Mouse (Mus musculus): ENCODE data around the gene Acy3. TPM values are rescaled to one million over a fixed set of nuclear protein-coding genes. Genes with fewer than 3 reads are reported as not detected.

Gene Acy3
- total and polyA plus RNA-seq, 3 experiments = 5.9 to 12.1 TPM; not detected in 1

GRCm38 (mm10) chr19:4018743-4019583 is 32.6 kb downstream of the Acy3 start (continued):
- TF ChIP-seq POLR2AphosphoS5 (IDR thresholded peaks at IDR 0.05; ENCODE audit: borderline replicate concordance, low read depth, low read length) = no peak
- no peak for TF ChIP-seq POLR2A (IDR thresholded peaks at IDR 0.05; ENCODE audit: control insufficient read depth in 1 of 2, insufficient read depth in 1 of 2, low read depth in 1 of 2, low read length in 2 of 2, poor library complexity in 1 of 2)
- TF ChIP-seq POLR2AphosphoS2 (IDR thresholded peaks at IDR 0.05; ENCODE audit: low read length) = no peak
- no peak for TF ChIP-seq ETS1 (IDR thresholded peaks at IDR 0.05; ENCODE audit: low read depth, low read length)
- no peak for TF ChIP-seq RCOR1 (IDR thresholded peaks at IDR 0.05; ENCODE audit: low read depth, low read length)
- peak; percentile 28; the same call in 1 of the 2 replicates for TF ChIP-seq MAX (IDR thresholded peaks at IDR 0.05; ENCODE audit: low read length)
- TF ChIP-seq GABPA (IDR thresholded peaks at IDR 0.05; ENCODE audit: low read depth, low read length) = no peak
- TF ChIP-seq ZKSCAN1 (IDR thresholded peaks at IDR 0.05; ENCODE audit: low read depth, low read length) = no peak
- TF ChIP-seq MXI1 (IDR thresholded peaks at IDR 0.05; ENCODE audit: low read depth, low read length) = peak; percentile 60
- TF ChIP-seq USF2 (IDR thresholded peaks at IDR 0.05; ENCODE audit: borderline replicate concordance in 1 of 2, insufficient read depth in 1 of 2, low read depth in 1 of 2, low read length in 2 of 2) = no peak
- TF ChIP-seq ZC3H11A (IDR thresholded peaks at IDR 0.05; ENCODE audit: low read depth, low read length) = peak; percentile 93
- no peak for TF ChIP-seq MAZ (IDR thresholded peaks at IDR 0.05; ENCODE audit: low read depth, low read length)
- no peak for TF ChIP-seq CHD2 (IDR thresholded peaks at IDR 0.05; ENCODE audit: low read length)
- TF ChIP-seq TBP (IDR thresholded peaks at IDR 0.05; ENCODE audit: low read depth, low read length) = 0 out of 2 replicates have a peak, but pooled peaks have one; percentile 29
- TF ChIP-seq HCFC1 (IDR thresholded peaks at IDR 0.05; ENCODE audit: low read depth, low read length) = peak; percentile 41; the same call in 1 of the 2 replicates
- TF ChIP-seq RAD21 (IDR thresholded peaks at IDR 0.05; ENCODE audit: low read depth, low read length) = peak; percentile 100
- no peak for TF ChIP-seq ZMIZ1 (IDR thresholded peaks at IDR 0.05; ENCODE audit: low read depth, low read length)
- peak; percentile 75 for TF ChIP-seq SIN3A (IDR thresholded peaks at IDR 0.05; ENCODE audit: low read length)
- no peak for TF ChIP-seq TAL1 (IDR thresholded peaks at IDR 0.05; ENCODE audit: low read length)
- TF ChIP-seq GATA1 (IDR thresholded peaks at IDR 0.05; ENCODE audit: low read depth, low read length) = no peak
- TF ChIP-seq BHLHE40 (IDR thresholded peaks at IDR 0.05; ENCODE audit: borderline replicate concordance, low read depth, low read length) = 0 out of 2 replicates have a peak, but pooled peaks have one; percentile 15
- TF ChIP-seq E2F4 (IDR thresholded peaks at IDR 0.05; ENCODE audit: borderline replicate concordance, low read depth, low read length) = no peak

- Histone ChIP-seq H3K9ac (ENCODE audit: control insufficient read depth, low read depth, low read length, poor library complexity, severe bottlenecking) (no peak overlapping the region), H3K79me2 (ENCODE audit: control insufficient read depth, insufficient read depth, low read length, poor library complexity) (no peaks in the 10 kb centered on the region), H3K27me3 (ENCODE audit: control insufficient read depth in 1 of 2, insufficient read depth in 2 of 2, low read length in 2 of 2) (no peaks in the 10 kb centered on the region), H3K4me3 (ENCODE audit: control insufficient read depth in 1 of 2, insufficient read depth in 1 of 2, low read depth in 2 of 2, low read length in 2 of 2) (no peak overlapping the region), H3K36me3 (ENCODE audit: control insufficient read depth in 1 of 2, insufficient read depth in 2 of 2, low read length in 2 of 2) (no peaks in the 10 kb centered on the region), H3K4me1 (ENCODE audit: control insufficient read depth in 1 of 2, insufficient read depth in 2 of 2, low read length in 2 of 2) (peaks cover 0 to 3% of the 10 kb centered on the region in 2 experiments; a peak in 2 of 4 replicates), H3K27ac (ENCODE audit: control insufficient read depth, low read depth, low read length) (no peak overlapping the region), H3K9me3 (replicated peaks; ENCODE audit: insufficient read depth, low read length) (no peaks in the 10 kb centered on the region)
- no peak for DNase-seq (ENCODE audit: low read depth, low spot score)
- no peak for TF ChIP-seq JUND (IDR thresholded peaks at IDR 0.05; ENCODE audit: low read depth, low read length)
- TF ChIP-seq TAL1 (IDR thresholded peaks at IDR 0.05; ENCODE audit: low read length) = no peak
- no peak for TF ChIP-seq BHLHE40 (IDR thresholded peaks at IDR 0.05; ENCODE audit: borderline replicate concordance, low read depth, low read length)
- no peak for TF ChIP-seq ETS1 (IDR thresholded peaks at IDR 0.05; ENCODE audit: low read depth, low read length)
- TF ChIP-seq MAX (IDR thresholded peaks at IDR 0.05; ENCODE audit: low read length) = no peak
- TF ChIP-seq GABPA (IDR thresholded peaks at IDR 0.05; ENCODE audit: low read depth, low read length) = no peak
- no peak for TF ChIP-seq HCFC1 (IDR thresholded peaks at IDR 0.05; ENCODE audit: low read depth, low read length)
- no peak for TF ChIP-seq MYB (IDR thresholded peaks at IDR 0.05; ENCODE audit: low read depth, low read length)
- TF ChIP-seq USF2 (IDR thresholded peaks at IDR 0.05; ENCODE audit: borderline replicate concordance in 1 of 2, insufficient read depth in 1 of 2, low read depth in 1 of 2, low read length in 2 of 2) = no peak
- TF ChIP-seq EP300 (IDR thresholded peaks at IDR 0.05; ENCODE audit: low read depth in 1 of 2, low read length in 2 of 2) = no peak
- no peak for TF ChIP-seq ELF1 (IDR thresholded peaks at IDR 0.05; ENCODE audit: low read depth, low read length)
- no peak for TF ChIP-seq USF1 (IDR thresholded peaks at IDR 0.05; ENCODE audit: low read depth, low read length)
- no peak for TF ChIP-seq CHD1 (IDR thresholded peaks at IDR 0.05; ENCODE audit: low read depth, low read length)
- TF ChIP-seq POLR2AphosphoS2 (IDR thresholded peaks at IDR 0.05; ENCODE audit: low read length) = no peak
- TF ChIP-seq E2F4 (IDR thresholded peaks at IDR 0.05; ENCODE audit: borderline replicate concordance, low read depth, low read length) = no peak
- TF ChIP-seq UBTF (IDR thresholded peaks at IDR 0.05; ENCODE audit: borderline replicate concordance, insufficient read depth, low read depth, low read length) = no peak
- no peak for TF ChIP-seq ZNF384 (IDR thresholded peaks at IDR 0.05; ENCODE audit: low read depth, low read length)
- TF ChIP-seq MAFK (IDR thresholded peaks at IDR 0.05; ENCODE audit: borderline replicate concordance, low read depth, low read length) = no peak
- TF ChIP-seq TBP (IDR thresholded peaks at IDR 0.05; ENCODE audit: low read depth, low read length) = no peak
- no peak for TF ChIP-seq POLR2AphosphoS5 (IDR thresholded peaks at IDR 0.05; ENCODE audit: borderline replicate concordance, low read depth, low read length)
Observed at GRCm38 (mm10) chr19:4023185-4023584, 36.8 kb downstream of the Acy3 start.

Measured in MEL (cell line).